Mouse (Mus musculus) layer of hippocampus, adult 11-12 months (tissue): ENCODE results near the gene Epha2.

Experiments used
- DNase-seq: peaks from one replicate; pipeline ENCODE4 v3.0.0; 2022; ENCODE audit warnings: low spot score

Gene Epha2

DNA sequence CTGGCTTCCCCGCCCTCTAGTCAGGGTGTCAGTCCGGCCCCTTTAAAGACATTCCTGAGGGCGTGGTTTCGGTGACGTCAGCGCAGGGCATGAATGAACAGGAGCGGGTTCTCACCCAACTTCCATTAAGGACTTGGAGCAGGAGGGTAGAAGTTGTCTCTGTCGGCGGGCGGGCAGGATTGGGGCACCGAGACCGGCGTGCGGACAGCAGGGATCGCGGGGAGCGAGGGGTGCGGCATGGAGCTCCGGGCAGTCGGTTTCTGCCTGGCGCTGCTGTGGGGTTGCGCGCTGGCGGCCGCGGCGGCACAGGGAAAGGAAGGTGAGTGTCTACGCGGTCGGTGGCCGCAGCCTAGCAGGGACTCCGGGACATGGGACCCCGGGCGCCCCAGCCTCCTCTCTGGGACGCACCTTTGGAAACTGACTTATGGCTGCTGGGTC is at the start of gene Epha2:
Epha2 (plus strand) TSS at position 125 of the 438 bp plus-strand sequence.
- DNase-seq, result peak; percentile 69

DNA sequence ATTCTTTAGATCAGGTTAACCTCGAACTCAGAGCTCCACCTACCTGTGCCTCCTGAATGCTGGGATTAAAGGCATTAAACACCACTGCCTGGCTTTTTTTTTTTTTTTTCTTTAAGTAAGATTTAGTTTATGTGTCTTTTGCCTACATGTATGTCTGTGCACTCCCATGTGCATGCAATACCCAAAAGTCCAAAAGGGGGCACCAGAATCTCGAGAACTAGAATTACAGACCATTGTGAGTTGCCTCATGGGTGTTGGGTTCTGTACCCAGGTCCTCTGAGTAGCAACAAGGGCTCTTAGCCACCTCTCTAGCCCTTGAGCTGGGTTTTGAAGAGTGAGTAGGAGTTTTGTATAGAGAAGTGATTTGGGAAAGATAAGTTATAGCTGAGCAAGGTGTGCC is 48.4 kb upstream of the Epha2 start:
- DNase-seq, result no peak

DNA sequence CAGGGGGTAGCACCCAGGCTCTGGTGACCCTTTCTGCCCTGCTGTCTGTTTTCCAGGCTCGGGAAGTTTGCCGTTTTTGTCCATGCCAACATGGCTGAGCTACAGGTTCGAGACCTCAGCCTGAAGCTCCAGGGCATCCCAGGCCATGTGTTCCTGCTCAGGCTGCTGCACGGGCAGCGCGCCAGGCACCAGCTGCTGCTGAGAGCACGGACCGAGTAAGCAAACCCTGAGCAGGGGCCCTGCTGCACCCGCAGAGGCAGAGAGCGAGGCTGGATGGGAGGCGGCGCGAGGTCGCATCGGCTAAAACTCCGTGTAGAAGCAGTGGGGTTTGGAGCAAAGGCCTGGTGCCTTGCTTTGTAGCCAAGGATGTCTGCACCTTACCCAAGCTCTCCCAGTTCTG is 46.8 kb upstream of the Epha2 start:
- DNase-seq, result no peak

DNA sequence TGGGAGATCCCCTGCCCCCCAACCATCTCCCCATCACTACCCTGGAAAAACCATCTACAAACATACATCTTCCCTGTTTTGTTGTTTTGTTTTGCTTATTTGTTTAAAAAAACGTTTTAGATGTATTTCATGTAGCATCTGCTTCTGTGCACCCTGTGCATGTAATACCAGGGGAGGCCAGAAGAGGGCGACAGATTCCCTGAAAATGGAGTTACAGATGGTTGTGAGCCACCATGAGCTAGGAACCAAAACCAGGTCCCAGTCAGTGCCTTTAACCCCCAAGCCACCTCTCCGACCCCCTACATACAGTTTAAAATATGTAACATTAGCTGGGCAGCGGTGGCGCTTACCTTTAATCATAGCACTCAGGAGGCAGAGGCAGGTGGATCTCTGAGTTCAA is 43.6 kb upstream of the Epha2 start:
- no peak for DNase-seq

DNA sequence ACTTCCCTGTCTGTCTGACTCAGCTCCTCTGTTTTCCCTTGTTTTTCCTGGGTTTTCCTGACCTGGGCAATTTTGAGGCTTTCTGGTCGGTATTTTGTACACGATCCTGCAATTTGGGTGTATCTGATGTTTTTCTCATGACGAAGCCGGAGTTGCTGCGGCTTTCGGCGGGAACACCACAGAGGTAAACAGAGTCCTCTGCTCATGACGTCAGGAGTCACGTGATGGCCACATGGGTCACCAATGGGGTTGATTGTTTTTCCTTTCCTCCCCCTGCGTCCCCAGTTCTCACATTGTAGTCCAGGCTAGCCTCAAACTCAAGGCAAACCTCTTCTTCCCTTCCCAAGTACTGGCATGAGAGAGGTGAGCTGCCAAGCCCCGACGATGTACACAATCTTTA is 41.6 kb upstream of the Epha2 start:
- no peak for DNase-seq

DNA sequence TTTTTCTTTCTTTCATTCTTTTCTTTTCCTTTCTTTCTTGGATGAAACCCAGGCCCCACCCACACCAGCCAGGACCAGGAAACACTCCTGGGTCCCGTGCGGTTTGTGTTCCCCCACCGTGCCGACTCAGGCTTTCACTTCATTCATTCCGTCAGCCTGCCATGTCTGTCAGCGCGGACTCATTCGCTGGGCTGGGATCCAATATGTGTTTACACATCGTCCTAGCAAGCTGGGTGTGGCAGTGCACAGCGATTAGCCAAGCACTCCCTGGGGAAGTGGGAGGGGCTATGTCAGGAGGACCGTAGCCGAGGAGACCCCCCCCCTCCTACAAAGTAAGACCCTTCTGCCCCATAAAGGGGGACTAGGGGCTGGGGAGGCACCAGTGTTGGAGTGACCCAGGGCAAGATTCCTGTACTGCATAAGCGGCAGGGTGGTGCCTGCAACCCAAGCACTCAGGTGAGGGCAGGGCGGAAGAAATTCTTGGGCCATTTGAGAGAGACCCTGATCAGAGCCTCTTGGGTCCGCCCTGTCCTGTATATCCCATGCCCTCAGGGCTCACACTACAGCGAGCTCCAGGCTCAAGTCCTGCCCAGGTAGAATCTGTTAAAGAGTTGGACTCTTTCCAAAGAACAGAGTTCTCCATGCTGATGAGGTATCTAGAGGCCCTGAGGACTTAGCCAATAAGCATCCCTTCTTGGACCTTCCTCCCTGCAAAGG is 40.9 kb upstream of the Epha2 start:
- no peak for DNase-seq

DNA sequence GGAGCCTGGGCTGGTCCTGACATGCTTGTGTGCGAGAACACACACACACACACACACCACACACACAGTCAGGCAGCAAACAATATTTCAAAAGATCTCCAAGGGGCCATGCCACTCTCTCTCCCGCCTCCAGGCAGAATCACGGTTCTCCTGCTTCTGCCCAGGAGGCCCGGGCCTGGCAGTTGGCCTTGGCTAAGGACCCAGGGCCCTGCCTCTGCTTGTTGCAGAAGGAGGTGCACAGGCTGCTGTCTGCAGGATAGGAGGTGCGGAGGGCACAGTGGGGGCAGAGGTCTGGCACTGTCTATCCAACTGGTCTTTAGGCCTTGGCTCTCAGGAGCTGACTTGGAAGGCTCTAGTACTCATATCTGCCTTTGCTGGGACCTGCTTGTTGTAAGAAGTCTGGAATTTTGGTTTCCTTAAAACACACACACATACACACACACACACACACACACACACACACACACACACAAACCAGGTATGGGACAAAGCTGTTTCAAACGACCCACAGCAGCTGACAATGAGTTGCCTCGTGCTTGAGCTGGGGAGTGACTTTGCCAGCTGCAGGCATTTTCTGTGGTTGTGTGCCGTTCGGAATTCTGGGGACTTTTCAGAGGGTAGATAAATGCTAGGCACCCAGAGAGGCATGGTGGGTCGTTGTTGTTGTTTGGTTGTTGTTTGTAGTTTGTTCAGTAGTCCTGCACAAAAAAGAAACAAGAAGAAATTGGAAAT is 38.0 kb upstream of the Epha2 start:
- no peak for DNase-seq

DNA sequence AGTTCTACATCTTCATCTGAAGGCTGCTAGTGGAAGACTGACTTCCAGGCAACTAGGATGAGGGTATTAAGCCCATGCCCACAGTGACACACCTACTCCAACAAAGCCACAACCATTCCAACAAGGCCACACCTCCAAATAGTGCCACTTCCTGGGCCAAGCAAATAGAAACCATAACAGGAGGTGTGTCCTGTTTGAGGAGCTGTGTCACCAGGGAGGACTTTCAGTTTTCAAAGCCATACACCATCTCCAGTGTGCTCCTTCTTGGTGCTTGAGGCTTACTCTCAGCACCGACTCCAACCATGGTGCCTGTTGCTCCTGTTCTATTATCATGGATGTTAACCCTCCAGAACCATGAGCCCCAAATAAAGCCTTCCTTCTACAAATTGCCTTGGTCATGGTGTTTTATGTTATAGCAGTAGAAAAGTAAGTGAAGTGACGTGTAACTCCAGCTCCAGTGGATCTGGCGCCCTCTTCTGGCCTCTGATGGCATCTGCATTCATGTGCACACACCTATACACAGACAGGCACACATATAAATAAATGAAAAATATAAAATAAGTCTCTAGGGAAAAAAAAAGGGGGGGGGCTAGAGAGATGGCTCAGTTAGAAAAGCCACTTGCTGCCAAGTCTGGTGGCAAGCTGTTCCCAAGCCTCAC is 34.9 kb upstream of the Epha2 start:
- no peak for DNase-seq

DNA sequence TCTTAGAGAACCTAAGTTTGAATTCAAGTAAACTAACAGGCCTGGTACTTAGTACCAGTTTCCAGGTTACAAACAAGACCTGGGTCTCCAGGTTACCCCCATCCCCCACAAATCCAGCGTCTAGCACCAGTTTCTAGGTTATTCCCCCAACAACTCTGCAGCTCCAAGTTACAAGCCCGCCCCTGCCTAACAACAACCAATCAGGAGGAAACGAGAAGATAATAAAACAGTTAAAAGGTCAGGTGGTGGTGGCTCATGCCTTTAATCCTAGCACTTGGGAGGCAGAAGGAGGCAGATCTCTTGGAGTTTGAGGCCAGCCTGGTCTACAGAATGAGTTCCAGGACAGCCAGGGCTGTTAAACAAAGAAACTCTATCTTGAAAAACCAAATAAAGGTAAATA is 33.8 kb upstream of the Epha2 start:
- DNase-seq, result no peak

DNA sequence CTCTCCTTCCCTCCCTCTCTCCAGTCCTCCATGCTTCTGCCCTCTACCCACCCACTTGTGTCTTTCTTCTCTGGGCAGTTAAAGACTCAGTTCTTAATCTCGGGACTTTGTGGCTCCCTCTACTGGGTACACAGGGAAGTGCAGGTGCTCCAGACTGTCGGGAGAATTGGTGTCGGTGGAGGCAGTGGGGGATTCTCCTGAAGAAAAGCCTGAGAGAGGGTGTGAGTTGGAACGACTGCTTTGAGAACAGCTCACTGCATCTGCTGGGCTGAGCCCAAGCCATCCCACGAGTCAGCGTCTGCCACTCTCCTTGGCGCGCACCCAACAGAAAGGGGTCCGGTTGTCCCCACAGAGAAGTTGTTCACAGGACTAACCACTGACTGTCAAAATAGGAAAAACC is 33.2 kb upstream of the Epha2 start:
- DNase-seq, result peak; percentile 29

DNA sequence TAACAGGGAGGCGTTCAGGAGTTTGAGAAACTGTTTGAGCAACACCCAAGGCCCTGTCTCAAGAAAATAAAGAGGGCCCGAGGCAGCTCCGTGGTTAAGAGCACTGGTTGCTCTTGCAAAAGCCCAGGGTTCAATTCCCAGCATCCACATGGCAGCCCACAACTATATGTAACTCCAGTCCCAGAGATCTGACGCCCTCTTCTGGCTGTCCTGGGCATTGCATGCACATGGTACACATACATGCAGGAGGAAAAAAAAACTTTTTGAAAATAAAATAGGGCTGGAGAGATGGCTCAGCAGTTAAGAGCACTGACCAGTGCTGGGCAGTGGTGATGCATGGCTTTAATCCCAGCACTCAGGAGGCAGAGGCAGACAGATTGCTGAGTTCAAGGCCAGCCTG is 32.7 kb upstream of the Epha2 start:
- DNase-seq, result no peak

DNA sequence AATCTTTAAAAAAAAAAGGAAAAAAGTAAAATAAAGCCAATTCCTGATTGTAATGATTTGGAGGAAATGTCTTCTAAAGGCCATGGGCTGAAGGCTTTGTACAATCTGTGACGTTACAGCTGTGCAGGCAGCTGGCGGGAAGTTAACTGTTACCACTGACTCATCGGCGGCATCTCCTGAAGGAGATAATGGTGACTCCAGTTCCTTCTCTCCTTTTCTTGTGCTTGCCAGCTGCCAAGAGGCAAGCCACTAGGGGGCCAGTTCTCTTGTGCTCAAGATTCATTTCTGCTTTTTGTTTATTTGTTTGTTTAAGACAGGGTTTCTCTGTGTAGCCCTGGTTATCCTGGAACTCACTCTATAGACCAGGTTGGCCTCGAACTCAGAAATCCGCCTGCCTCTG is 32.0 kb upstream of the Epha2 start:
- no peak for DNase-seq

DNA sequence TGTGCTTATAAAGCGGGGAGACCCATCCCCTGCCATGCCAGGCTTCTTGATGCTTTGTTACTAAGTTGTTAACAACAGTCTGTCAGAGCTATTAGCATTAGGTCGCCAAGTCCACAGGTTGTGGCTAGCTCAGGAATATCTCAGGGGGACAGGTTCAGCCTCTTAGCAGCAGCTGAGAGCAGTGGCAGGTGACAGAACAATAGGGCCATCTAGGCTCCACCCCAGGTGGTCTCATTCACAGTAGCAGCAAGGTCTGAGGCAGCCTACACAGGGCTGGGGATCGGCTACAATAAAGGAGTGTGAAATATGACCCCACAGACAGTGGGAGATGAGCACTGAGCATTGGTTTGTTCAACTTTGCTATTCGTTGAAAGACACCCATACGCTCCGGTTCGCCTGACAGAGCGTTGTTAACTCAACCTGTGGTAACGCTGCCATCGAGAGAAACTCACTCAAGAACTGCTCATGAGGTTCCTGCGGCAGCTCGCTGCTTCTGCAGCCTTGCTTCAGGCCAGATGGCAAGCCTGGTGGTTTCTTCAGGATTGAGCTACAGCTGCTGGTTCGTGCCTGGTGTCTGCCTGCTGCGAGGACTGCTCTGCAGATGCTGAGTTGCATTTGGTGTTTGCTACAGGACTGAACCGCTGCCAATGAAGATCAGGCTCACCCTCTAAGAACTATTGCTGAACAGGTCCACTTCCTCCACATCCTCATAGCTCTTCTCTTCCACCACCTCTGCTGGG is 30.7 kb upstream of the Epha2 start:
- DNase-seq, result no peak

DNA sequence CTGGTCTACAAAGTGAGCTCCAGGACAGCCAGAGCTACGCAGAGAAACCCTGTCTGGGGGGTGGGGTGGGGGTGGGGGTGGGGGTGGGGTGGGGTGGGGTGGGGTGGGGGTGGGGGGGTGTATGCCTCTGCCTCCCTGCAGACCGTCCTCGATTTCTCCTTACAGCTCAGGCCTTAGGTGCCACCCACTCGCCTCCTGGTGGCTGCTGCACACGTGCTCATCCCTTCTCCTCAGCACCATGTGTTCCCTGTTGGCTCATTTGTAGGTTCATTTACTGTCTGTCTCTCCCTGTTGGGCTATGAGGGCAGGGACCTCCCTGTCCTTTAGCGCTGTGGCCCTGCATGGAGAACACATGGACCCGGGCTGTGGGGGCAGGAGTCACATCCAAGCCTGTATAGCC is 29.8 kb upstream of the Epha2 start:
- DNase-seq, result no peak

DNA sequence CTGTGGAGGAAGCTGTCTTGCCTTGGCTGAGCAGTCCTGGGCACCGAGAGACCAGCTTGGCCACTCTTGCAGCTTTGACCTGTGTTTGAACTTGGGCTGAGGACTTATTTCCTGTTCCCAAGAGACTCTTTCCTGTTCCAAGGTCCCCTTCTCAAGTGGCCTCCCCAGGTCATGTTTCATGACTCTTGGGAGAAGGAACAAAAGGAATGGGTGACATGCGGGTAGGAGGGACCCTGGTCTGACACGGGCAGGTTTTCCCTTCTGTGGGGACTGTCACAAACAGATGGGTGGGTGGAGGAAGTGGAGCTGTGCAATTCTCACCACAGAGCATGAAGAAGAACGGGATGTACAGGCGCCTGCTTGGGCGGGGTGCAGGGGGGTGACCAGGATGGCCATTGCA is 29.3 kb upstream of the Epha2 start:
- DNase-seq, result no peak

DNA sequence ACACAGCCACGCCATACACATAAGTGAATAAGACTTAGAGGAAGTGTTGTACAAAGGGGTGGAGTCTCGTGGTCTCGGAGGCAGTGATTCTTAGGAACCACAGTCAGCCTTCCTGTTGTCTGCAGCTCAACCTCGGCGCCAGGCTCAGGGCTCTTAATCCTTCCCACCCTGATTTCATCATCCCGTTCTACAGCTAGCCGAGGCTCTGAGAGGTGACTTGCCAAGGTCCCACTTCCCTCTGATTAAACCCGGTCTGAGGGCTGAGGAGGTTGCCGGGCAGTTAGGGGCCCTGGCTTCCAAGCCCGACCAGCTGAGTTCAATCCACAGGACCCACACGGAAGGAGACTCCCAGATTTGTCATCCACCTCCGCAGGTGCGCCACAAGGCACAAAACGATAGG is 28.2 kb upstream of the Epha2 start:
- no peak for DNase-seq

DNA sequence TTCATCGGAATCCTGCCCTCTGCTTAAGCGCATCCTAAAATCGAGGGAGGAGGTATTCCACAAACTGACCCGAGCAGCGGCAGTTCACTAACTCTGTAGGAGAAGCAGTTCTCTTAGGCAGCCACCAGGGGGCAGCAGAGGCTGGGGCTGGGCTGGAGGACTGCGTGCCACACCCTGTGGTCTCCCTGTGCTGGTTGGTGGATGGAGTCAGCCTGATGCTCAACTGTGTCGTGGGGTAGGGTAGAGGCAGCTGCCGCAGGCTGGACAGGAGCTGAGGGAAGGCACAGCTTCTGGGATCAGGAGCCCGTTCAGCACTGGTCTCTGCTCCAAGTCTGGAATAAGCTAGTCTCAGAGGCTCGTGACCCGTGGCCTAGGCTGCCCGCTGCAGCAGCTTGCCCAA is 27.7 kb upstream of the Epha2 start:
- DNase-seq, result peak; percentile 48

DNA sequence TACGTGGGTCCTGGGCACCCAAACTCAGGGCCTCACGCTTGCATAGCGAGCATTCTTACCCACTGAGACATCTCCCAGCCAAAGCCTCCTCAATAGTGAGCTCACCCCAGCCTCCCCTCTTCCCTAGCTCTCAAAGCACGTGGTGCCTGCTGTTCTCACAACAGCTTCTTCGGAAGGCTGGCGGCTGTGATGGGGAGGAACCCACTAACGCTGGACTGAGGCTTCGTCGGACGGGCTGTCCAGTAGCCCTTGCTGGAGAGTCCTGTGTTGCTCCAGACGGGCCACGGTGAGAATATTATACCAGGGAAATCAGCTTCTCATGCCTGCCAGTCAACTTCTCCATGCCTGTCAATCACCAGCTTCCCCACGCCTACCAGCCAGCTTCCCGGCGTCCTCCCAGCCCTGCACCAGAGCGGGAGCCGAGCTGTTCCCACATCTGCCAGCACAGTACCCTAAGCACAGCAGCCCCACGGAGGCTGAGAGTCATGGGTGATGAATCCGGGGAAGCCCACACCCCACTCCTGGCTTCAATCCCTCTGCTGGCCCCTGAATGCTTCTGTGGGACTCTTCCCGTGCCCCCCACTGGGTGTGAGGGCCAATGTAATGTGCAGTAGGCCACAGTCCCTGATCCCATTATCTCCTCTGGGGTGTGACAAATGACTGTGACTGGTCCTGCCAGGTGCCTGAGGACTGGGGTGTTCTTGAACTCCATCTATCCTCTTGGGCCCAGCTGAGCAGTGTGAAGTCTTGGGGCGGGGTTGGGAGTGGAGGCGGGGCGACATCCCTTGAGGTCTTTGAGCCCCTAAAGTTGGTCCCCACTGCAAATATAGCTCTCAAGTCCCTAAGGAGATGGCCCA is 26.3 kb upstream of the Epha2 start:
- no peak for DNase-seq

DNA sequence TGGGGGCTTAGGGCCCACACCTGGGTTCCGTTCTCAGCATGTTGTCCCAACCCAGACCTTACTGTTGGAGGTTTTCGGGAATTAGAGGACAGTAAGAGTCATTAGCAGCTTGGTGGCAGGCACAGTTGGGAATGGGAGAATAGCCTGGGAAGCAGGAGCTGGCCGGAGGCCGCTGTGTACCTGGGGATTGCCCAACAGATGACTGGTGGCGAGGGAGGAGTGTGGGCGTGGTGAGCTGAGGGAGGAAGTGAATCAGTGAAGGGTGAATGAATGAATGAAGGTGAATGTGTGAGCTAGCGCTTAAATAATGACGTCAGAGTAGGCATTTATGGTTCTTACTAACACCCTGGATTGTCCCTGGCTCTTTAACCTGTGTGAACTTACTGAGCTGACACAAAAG is 23.9 kb upstream of the Epha2 start:
- DNase-seq, result no peak

DNA sequence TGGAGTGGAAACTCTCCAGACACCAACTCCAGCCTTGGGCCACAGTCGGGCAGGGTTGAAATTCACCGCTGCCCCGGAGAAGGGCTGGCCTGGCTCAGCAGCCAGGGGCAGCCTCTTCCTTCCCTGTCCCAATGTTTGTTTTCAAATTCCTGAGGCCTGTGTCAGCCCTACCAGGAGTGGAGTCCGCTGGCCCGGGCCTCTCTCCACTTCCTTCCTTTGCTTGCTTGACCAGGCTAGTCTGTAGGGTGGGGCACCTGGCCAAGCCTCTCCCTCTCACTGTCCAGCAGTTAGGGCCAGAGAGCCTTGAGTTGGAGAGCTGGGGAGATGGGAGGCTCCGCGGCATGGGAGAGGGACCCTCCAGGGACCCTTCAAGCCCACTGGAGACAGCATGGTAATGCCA is 22.9 kb upstream of the Epha2 start:
- no peak for DNase-seq

DNA sequence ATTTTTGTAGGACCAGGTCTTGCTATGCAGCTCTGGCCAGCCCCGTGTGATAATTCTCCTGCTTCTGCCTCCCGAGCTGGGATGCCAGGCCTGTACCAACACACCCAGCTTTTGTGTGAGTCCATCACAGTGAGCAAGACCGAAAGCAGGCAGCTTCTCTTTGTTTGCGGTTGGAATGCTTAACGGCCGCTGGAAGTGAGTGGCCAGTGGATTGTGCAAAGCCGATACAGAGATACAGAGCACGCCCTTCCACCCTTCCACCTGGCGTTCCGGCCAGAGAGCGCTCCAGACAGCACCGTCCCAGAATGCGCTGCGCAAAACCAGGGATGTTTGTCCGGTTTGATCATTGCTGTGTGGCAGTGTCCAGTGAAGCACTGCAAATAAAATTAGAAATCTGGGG is 21.7 kb upstream of the Epha2 start:
- no peak for DNase-seq

DNA sequence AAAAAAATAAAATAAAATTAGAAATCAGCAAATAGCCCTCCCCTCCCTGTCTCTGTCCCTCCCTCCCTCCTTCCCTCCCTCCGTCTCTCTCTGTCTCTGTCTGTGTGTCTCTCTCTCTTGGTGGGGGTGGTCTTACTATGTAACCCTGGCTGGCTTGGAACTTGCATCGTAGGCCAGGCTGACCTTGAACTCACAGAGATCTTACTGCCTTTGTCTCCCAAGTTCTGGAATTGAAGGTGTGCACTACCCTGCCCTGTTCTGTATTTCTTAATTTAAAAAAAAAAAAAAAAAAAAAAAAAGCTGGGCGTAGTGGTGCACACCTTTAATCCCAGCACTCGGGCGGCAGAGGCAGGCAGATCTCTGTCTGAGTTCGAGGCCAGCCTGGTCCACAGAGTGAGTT is 21.3 kb upstream of the Epha2 start:
- DNase-seq, result no peak
